Mouse (Mus musculus) small intestine, adult 2 months (tissue): ENCODE measurements around the gene Hist1h3e.

Experiments used
- CTCF ChIP-seq: fragments of 200-500 bp; IDR thresholded peaks from 2 replicates; pipeline ENCODE4 v1.5.1; 2012; ENCODE audit warnings: low read depth, mild to moderate bottlenecking, control low read depth, inconsistent platforms, low read length, moderate library complexity, mixed read lengths; ENCODE audit not compliant: insufficient replicate concordance, insufficient read length; ENCODE audit errors: extremely low read depth
- POLR2A ChIP-seq: fragments of 200-500 bp; IDR thresholded peaks from 2 replicates; pipeline ENCODE4 v1.6.1; 2012; ENCODE audit warnings: low read depth, mild to moderate bottlenecking, control low read depth, inconsistent platforms, low read length, moderate library complexity

- no peak for TF ChIP-seq POLR2A
- TF ChIP-seq CTCF: no peak
Measured at GRCm38 (mm10) chr13:23586099-23586939, 24.1 kb upstream of the Hist1h3e start.
